Mouse (Mus musculus) forebrain, embryonic 11.5 days (tissue): ENCODE measurements around the gene Snx11. TPM values are rescaled to one million over a fixed set of nuclear protein-coding genes. Genes with fewer than 3 reads are reported as not detected.

Experiments
- ATAC-seq: fragments of 200-750 bp; cut with Nextera tagmentation; replicated peaks from 2 replicates; pipeline ENCODE4 v1.8.0; 2017; ENCODE audit warnings: moderate TSS enrichment; ENCODE audit not compliant: low FRiP score
- DNase-seq: peaks from one replicate; pipeline ENCODE4 v3.0.0-alpha.2; 2017; ENCODE audit warnings: low spot score
- H3K27ac ChIP-seq: fragments of 300-500 bp; sonication (generic); 2 replicates; pipeline ENCODE4 v1.5.1; 2014; ENCODE audit warnings: low read depth, low read length
- H3K27me3 ChIP-seq: fragments of 300-500 bp; sonication (generic); 2 replicates; pipeline ENCODE4 v1.6.1; 2014; ENCODE audit warnings: mild to moderate bottlenecking, low read length, mixed read lengths; ENCODE audit not compliant: control insufficient read depth, insufficient read depth
- H3K36me3 ChIP-seq: fragments of 300-500 bp; sonication (generic); 2 replicates; pipeline ENCODE4 v1.6.1; 2014; ENCODE audit warnings: mild to moderate bottlenecking, low read length, moderate library complexity, mixed read lengths; ENCODE audit not compliant: control insufficient read depth, insufficient read depth
- H3K4me1 ChIP-seq: fragments of 300-500 bp; sonication (generic); replicated peaks from 2 replicates; pipeline ENCODE4 v1.6.1; 2014; ENCODE audit warnings: low read length, mixed read lengths; ENCODE audit not compliant: control insufficient read depth, insufficient read depth
- H3K4me2 ChIP-seq: fragments of 300-500 bp; sonication (generic); 2 replicates; pipeline ENCODE4 v1.6.1; 2014; ENCODE audit warnings: low read depth, mild to moderate bottlenecking, low read length, moderate library complexity, mixed read lengths; ENCODE audit not compliant: severe bottlenecking
- H3K4me3 ChIP-seq: fragments of 300-500 bp; sonication (generic); 2 replicates; pipeline ENCODE4 v1.5.1; 2014; ENCODE audit warnings: low read depth, low read length
- H3K9ac ChIP-seq: fragments of 300-500 bp; sonication (generic); 2 replicates; pipeline ENCODE4 v1.6.1; 2014; ENCODE audit warnings: low read length
- H3K9me3 ChIP-seq: fragments of 300-500 bp; sonication (generic); 2 replicates; pipeline ENCODE4 v1.6.1; 2016; ENCODE audit warnings: low read length, mixed read lengths; ENCODE audit not compliant: control insufficient read depth
- WGBS: fragments of 180-500 bp; shearing (Covaris S2); extraction: QIAGEN DNeasy Blood & Tissue Kit; methylation state at CpG from one replicate; pipeline ENCODE4 v1.1.7; 2014; 5-methylcytosine and 5-hydroxymethylcytosine counted together
- polyA plus RNA-seq: library from polyadenylated mRNA; unstranded; fragments of >200 nt; fragmentation: Nextera tagmentation; extraction: Ambion mirVana; gene quantifications from 2 replicates; pipeline ENCODE4 v1.2.1, GENCODE M21; 2014

The Snx11 gene
- polyA plus RNA-seq, 1 experiment from 2014 or later, result 26.9 TPM

DNA sequence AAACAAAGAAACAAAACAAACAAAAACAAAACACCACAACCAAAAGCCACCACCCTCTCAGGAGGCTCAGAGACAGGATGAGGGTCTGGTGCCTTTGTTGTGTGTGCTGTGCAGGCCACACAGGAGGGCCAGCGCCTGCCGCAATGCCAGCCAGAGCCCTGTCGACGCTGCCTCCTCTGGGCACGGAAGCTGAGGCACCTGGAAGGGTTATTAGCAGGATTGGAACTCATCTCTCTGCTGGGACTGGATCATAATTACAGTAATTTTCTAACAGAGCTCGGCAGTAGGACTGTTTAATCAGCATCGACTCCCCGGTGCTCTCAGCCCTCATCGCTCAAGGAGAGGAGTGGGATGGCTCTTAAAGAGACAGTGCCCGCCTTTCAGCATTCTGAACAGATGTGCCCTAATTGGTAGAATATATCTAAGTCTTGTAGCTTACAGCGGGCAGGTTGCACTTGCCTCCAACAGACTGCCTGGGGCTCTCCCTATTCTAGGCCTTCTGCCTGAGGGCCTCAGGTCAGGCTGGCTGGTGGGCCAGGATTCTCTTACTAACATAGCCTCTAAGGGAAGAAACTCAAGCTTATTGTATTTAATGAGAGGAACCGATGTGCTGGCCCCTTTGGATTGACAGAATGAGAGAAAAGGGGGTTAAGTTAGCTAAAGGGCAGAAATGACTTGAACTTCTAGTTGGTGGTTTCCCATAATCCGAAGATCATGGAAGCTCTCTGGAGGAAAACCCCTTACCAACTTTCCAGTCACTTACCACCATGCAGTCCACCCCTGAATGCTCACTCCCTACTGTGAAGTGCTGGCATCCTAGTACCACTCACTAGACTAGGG is 12.6 kb downstream of the Snx11 start:
- Histone ChIP-seq H3K9me3 (no peaks in the 10 kb centered on the region), H3K27me3 (no peaks in the 10 kb centered on the region), H3K9ac (peak overlapping the region; percentile 27; the same call in 1 of the 2 replicates), H3K4me1 (peaks cover 23% of the 10 kb centered on the region; the same call in 1 of the 2 replicates), H3K4me2 (no peak overlapping the region), H3K4me3 (no peak overlapping the region), H3K36me3 (no peaks in the 10 kb centered on the region), H3K27ac (no peak overlapping the region; the same call in 1 of the 2 replicates)
- DNase-seq (no peak), ATAC-seq (no peak)
- 37% methylated on average over 13 of the region's 13 CpGs for WGBS

GRCm38 (mm10) chr11:96762742-96763470 is 14.5 kb downstream of the Snx11 start:
- Histone ChIP-seq H3K27me3 (no peaks in the 10 kb centered on the region), H3K4me2 (no peak overlapping the region), H3K4me1 (peaks cover 21% of the 10 kb centered on the region; the same call in 1 of the 2 replicates), H3K4me3 (no peak overlapping the region), H3K9ac (no peak overlapping the region), H3K9me3 (no peaks in the 10 kb centered on the region), H3K27ac (no peak overlapping the region), H3K36me3 (no peaks in the 10 kb centered on the region)
- no peak for DNase-seq
- no peak for ATAC-seq
- 86% methylated on average over 15 of the region's 15 CpGs for WGBS

GRCm38 (mm10) chr11:96761984-96762383 is 15.4 kb downstream of the Snx11 start:
- ATAC-seq (no peak), DNase-seq (no peak)
- no peaks in the 10 kb centered on the region for H3K9me3 ChIP-seq
- H3K4me2 ChIP-seq, result no peak overlapping the region
- H3K4me3 ChIP-seq, result no peak overlapping the region
- H3K27ac ChIP-seq, result no peak overlapping the region
- no peak overlapping the region for H3K9ac ChIP-seq
- no peaks in the 10 kb centered on the region for H3K36me3 ChIP-seq
- 84% methylated on average over 7 of the region's 7 CpGs for WGBS
- H3K4me1 ChIP-seq, result peaks cover 12% of the 10 kb centered on the region; the same call in 1 of the 2 replicates
- no peaks in the 10 kb centered on the region for H3K27me3 ChIP-seq

DNA sequence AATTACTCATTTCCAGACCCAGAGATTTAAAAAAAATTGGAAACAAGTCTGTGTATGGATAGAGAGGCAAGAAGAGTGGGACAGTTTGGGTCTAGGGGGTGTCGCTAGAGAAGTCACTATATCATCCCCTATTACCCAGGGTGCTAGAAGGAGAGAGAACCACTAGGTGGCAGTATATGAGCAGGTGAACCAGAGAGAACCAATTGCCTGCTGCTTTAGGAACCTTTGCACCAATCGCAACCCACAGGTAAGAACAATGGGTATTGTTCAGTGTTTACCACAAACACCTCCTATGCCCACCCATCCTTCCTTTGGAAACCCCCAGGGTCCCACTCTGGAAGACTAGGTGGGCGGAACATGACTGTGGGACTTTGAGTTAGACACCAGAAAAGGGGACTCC is 17.3 kb downstream of the Snx11 start:
- Histone ChIP-seq H3K27me3 (no peaks in the 10 kb centered on the region), H3K9me3 (no peaks in the 10 kb centered on the region), H3K4me3 (no peak overlapping the region), H3K27ac (no peak overlapping the region), H3K4me1 (peaks cover 4% of the 10 kb centered on the region; the same call in 1 of the 2 replicates), H3K4me2 (no peak overlapping the region), H3K36me3 (no peaks in the 10 kb centered on the region), H3K9ac (no peak overlapping the region)
- no peak for ATAC-seq
- DNase-seq, result no peak
- 36% methylated on average over 3 of the region's 3 CpGs for WGBS

DNA sequence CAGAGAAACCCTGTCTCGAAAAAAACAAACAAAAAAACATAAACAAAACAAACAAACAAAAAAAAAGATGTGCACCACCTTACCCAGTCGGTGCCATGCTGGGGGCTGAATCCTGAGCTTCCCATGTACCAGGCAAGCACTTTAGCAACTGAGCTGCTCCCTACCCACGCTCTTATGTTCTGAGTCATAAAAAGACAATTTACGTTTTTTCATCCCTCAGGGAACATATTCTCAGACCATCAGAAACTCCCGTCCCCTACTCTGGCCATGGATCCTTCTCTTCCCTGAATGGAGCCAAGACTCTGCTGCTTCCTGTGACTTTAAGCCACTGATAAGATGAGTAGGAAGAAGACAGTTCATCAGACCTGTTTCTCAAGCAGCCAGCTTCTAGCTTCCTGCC is 19.0 kb downstream of the Snx11 start:
- no peak overlapping the region for H3K9ac ChIP-seq
- H3K4me1 ChIP-seq, result no peaks in the 10 kb centered on the region
- H3K9me3 ChIP-seq, result no peaks in the 10 kb centered on the region
- no peak overlapping the region for H3K27ac ChIP-seq
- no peak for DNase-seq
- no peak for ATAC-seq
- no peak overlapping the region for H3K4me3 ChIP-seq
- WGBS, result 78% methylated on average over 5 of the region's 5 CpGs
- H3K4me2 ChIP-seq, result no peak overlapping the region
- no peaks in the 10 kb centered on the region for H3K36me3 ChIP-seq
- no peaks in the 10 kb centered on the region for H3K27me3 ChIP-seq

GRCm38 (mm10) chr11:96757421-96757820 is 19.9 kb downstream of the Snx11 start:
- no peak for ATAC-seq

DNA sequence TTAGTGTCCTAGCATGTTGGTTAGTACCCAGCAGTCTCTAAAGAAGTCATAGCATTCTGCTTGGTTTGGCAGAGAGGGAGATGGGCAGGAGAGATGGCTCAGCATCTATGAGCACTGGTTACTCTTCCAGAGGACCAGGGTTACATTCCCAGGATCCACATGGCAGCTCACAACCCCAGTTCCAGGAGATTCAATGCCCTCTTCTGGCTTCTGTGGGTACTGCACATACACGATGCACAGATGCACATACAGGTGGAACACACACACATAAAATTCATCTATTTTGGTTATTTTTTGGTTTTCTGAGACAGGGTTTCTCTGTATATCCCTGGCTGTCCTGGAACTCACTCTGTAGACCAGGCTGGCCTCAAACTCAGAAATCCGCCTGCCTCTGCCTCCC is 22.1 kb downstream of the Snx11 start:
- Histone ChIP-seq H3K27ac (no peak overlapping the region), H3K4me2 (no peak overlapping the region), H3K9me3 (no peaks in the 10 kb centered on the region), H3K36me3 (no peaks in the 10 kb centered on the region), H3K9ac (no peak overlapping the region), H3K4me3 (no peak overlapping the region), H3K27me3 (no peaks in the 10 kb centered on the region), H3K4me1 (no peaks in the 10 kb centered on the region)
- no peak for DNase-seq
- ATAC-seq, result no peak
- WGBS, result 98% methylated on average over 2 of the region's 2 CpGs

More at GRCm38 (mm10) chr11:96757421-96757820, 19.9 kb downstream of the Snx11 start:
- Histone ChIP-seq H3K27ac (no peak overlapping the region), H3K9me3 (no peaks in the 10 kb centered on the region), H3K4me2 (no peak overlapping the region), H3K9ac (no peak overlapping the region), H3K4me3 (no peak overlapping the region), H3K27me3 (no peaks in the 10 kb centered on the region), H3K36me3 (no peaks in the 10 kb centered on the region), H3K4me1 (no peaks in the 10 kb centered on the region)
- DNase-seq, result no peak
- WGBS, result 61% methylated on average over 4 of the region's 4 CpGs

GRCm38 (mm10) chr11:96747555-96747954 is 29.8 kb downstream of the Snx11 start:
- ATAC-seq, result no peak
- Histone ChIP-seq H3K9ac (no peak overlapping the region), H3K4me2 (no peak overlapping the region), H3K9me3 (no peaks in the 10 kb centered on the region), H3K4me3 (no peak overlapping the region), H3K27ac (no peak overlapping the region), H3K36me3 (no peaks in the 10 kb centered on the region), H3K27me3 (peaks cover 7% of the 10 kb centered on the region), H3K4me1 (peaks cover 6% of the 10 kb centered on the region)
- no peak for DNase-seq
- 52% methylated on average over 3 of the region's 3 CpGs for WGBS
